Mouse (Mus musculus) myocyte (in vitro differentiated cells): ENCODE data around the gene Sucla2.

Experiments used
- MYOG ChIP-seq, 3 experiments: IDR thresholded peaks; one replicate each; pipeline ENCODE4 v1.6.1; 2011; ENCODE audit warnings: control low read depth in 2 of 3, low read depth in 2 of 3, mild to moderate bottlenecking in 2 of 3; ENCODE audit not compliant: insufficient read length in 2 of 3, control insufficient read depth in 1 of 3, insufficient read depth in 1 of 3
- POLR2A ChIP-seq: IDR thresholded peaks from one replicate; pipeline ENCODE4 v1.6.1; 2011; ENCODE audit warnings: low read depth, mild to moderate bottlenecking, control low read depth, moderate library complexity; ENCODE audit not compliant: insufficient read length
- POLR2AphosphoS2 ChIP-seq: IDR thresholded peaks from one replicate; pipeline ENCODE4 v1.6.1; 2011; ENCODE audit warnings: low read depth, control low read depth; ENCODE audit not compliant: insufficient read length
- REST ChIP-seq: IDR thresholded peaks from one replicate; pipeline ENCODE4 v1.6.1; 2011; ENCODE audit warnings: mild to moderate bottlenecking, control low read depth, moderate library complexity; ENCODE audit not compliant: insufficient read depth, insufficient read length
- SRF ChIP-seq: IDR thresholded peaks from one replicate; pipeline ENCODE4 v1.6.1; 2011; ENCODE audit warnings: low read depth; ENCODE audit not compliant: control insufficient read depth, insufficient read length
- TCF12 ChIP-seq: IDR thresholded peaks from one replicate; pipeline ENCODE4 v1.6.1; 2011; ENCODE audit warnings: mild to moderate bottlenecking, control low read depth; ENCODE audit not compliant: poor library complexity, insufficient read depth, severe bottlenecking
- USF1 ChIP-seq: IDR thresholded peaks from one replicate; pipeline ENCODE4 v1.6.1; 2011; ENCODE audit warnings: low read depth, mild to moderate bottlenecking, control low read depth, moderate library complexity

GRCm38 (mm10) chr14:73608668-73609481 lies 83.8 kb downstream of the Sucla2 start:
- TF ChIP-seq SRF (no peak), POLR2AphosphoS2 (no peak), POLR2A (no peak), REST (no peak), USF1 (no peak), TCF12 (no peak), MYOG (IDR thresholded peaks at IDR 0.05; ENCODE audit: control insufficient read depth in 1 of 3, insufficient read depth in 1 of 3, insufficient read length in 2 of 3, low read depth in 2 of 3) (no peak)
